Mouse (Mus musculus): ENCODE data around the gene Mad1l1. TPM values are rescaled to one million over a fixed set of nuclear protein-coding genes. Genes with fewer than 3 reads are reported as not detected.
"Not testable (repeated sequence)": the region's sequence is repeated elsewhere in the genome, so short reads cannot be mapped to it uniquely, and the experiment has no call there.

The Mad1l1 gene
- polyA plus RNA-seq, 1 experiment, result 19.7 TPM

DNA sequence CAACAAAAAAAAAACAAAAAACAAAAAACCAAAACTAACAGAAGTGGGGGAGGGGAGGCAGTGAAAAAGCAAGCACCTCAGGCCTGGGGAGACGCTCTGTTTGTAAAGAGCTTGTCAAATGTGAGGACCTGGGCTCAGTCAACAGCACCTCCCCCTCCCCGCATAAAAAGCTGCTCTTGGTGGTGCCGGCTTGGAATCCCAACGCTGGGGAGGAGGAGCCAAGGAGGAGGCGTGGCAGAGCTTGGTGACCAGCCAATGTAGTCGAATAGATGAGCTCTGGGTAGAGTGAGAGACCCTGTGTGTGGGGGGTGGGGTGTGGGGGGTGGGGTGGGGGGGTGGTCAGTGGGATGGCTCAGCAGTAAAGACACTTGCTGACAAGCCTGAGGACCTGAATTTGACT is 322.4 kb downstream of the Mad1l1 start:
- DNase-seq (ENCODE audit: low read depth, low spot score), result no peak
- 28% methylated on average over 6 of the region's 6 CpGs for WGBS

DNA sequence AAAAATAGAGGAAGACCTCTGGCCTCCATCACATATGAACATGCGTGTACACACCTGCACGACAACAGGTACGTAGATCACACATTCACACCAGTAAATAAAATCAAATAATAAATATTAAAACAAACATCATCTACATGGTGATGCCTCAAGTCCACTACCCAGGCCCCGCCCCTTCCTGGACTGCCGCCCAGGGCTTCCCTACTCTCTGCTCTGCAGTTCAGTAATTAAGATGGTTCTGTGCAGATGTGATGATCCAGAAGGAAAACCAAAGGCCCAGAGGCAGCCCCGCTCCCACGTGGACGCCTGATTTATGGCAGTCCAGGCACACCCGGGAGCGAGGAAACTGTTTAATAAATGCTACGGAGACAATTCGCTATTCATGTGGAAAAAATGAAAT is 323.0 kb downstream of the Mad1l1 start:
- 49% methylated on average over 12 of the region's 12 CpGs for WGBS
- DNase-seq (ENCODE audit: low read depth, low spot score), result not testable (repeated sequence)

DNA sequence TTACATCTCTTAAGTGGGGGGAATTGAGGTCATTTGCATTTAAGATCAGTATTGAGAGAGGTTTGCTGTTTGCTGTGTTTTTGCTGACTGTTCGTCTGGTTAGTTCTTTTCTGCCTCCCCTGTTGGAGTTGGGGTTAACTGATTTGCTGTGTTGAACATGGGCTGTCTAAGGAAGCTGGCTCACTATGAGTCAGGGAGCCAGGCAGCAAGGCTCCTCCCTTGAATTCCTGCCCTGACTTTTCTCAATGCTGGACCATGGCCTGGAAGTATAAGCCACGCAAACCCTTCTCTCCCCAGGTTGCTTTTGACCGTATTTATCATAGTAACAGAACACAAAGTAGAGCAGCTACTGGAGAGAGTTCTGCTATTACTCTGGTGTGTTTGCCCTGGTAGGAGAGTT is 329.8 kb downstream of the Mad1l1 start:
- DNase-seq (ENCODE audit: low read depth, low spot score), result no peak
- WGBS, result 89% methylated on average over 3 of the region's 3 CpGs

DNA sequence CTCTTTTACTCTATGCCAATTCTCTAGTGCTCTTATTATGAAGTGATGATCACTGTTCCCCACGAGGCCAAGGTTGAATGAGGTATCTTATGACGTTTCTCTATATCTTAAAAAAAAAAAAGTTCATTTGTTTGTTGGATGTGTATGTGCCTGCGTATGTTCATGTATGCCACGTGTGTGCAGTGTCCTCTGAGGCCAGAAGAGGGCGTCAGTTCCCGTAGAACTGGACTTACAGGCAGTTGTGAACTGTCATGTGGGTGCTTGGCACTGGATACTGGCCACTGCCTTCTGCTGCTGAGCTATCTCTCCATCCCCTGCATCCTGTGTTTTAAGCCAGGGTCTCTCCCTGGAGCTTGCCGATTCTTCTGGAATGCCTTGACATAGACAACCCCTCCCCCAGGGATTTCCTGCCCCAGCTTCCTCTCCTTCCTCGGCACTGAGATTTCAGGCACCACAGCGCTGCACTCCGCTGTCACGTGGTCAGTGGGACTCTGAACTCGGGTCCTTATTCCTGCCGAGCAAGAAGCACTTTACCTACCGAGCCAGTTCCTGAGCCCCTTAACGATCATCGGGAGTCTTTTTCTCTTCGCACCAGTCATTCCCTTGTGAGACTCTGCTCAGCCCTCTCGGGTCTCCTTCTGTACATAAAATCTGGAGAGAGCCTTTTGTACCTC is 336.1 kb downstream of the Mad1l1 start:
- DNase-seq (ENCODE audit: low read depth, low spot score), result no peak
- WGBS, result 28% methylated on average over 18 of the region's 18 CpGs

DNA sequence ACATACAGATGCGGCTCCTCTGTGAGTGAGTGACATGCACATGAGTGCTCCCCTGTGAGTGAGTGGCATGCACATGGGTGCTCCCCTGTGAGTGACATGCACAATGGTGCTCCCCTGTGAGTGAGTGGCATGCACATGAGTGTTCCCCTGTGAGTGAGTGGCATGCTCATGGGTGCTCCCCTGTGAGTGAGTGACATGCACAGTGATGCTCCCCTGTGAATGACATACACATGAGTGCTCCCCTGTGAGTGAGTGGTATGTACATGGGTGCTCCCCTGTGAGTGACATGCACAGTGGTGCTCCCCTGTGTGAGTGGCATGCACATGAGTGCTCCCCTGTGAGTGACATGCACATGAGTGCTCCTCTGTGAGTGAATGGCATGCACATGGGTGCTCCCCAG is 339.4 kb downstream of the Mad1l1 start:
- DNase-seq (ENCODE audit: low read depth, low spot score), result no peak
- WGBS, result 92% methylated on average over 1 of the region's 1 CpGs

DNA sequence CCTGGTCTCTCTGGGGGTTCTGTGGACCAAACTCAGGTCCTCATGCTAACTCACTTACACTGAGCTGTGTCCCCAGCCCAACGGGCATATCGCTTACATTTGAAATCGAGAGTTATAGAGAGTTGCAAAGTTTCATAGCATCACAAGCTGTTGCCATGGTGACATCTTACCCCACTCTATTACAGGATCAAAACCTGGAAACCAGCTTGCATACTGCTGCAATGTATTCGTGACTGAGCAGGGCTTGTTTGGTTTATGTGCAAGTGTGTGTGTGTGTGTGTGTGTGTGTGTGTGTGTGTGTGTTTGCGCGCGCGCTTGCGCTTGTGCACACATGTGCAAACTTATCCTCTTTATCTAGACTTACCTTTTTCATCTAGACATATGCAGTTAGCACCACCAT is 342.0 kb downstream of the Mad1l1 start:
- no peak for DNase-seq (ENCODE audit: low read depth, low spot score)
- 80% methylated on average over 9 of the region's 9 CpGs for WGBS

DNA sequence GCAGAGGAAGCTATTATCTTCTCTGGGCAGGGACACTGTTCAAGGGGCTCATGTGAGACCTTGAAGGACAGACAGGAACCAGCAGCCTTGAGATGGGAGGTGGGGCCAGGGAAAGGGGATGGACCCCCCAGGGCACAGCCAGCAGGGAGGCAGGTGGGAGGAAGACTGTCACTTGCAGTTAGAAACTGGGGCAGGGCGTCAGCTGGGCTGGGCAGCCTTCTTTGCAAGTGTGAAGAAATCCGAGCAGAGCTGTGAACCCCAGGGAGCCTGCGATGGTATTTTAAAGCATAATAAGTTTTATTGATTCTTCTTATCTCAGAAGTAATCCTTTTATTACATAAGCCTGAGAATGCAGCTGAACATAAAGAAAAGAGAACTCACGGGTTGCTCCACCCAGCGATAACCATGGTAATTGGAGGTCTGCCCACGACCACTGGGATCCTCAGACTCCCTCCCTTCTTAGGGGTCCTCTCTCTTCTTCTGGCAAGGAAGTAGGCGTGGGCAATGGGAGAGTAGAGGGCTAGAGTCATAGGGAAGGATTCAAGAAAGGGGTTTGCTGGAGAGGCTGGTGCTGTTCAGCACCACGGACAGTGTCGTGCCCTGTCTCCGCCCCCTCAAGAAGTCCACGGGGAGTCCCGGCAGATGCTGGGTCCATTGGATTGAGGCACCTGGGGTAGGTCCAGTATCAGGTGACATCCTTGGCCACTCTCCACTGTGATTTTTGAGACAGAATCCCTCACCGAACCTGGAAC is 342.7 kb downstream of the Mad1l1 start:
- no peak for DNase-seq (ENCODE audit: low read depth, low spot score)
- WGBS, result 7% methylated on average over 13 of the region's 13 CpGs

DNA sequence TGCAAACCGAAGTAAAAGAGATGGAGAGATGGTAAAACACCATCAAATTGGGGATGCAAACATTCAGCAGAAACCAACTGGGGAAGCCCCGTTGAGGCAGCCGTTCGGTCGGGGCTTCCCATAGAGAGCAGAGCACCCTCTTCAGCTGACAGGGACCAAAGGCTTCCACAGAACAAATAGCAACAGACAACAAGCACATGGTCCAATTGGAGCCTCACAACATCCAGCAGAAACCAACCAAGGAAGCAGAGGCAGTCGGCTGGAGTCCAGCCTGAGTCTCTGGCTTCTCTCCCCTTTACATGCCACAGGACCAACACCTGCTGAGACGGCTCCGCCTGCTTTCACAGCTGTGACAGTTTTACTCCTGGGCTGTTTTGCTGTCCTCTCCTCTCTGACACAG is 343.9 kb downstream of the Mad1l1 start:
- DNase-seq (ENCODE audit: low read depth, low spot score), result no peak
- WGBS, result 33% methylated on average over 8 of the region's 8 CpGs

DNA sequence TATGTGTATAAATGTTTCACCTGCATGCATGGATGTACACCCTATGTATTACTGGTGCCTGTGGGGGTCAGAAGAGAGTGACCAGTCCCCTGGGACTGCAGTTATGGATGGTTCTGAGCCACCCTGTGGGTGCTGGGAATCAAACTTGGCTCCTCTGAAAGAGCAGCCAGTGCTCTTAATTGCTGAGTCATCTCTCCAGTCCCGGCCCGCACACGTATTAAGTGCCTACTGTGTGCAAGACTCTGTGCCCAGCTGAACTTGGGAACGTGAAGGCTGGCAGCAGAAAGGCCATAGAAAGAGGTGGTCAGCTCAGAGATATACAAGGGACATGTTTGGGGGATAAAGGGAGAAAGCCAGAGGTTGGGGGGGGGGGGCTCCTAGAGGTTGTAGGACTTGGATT is 344.8 kb downstream of the Mad1l1 start:
- 60% methylated on average over 4 of the region's 4 CpGs for WGBS
- no peak for DNase-seq (ENCODE audit: low read depth, low spot score)

DNA sequence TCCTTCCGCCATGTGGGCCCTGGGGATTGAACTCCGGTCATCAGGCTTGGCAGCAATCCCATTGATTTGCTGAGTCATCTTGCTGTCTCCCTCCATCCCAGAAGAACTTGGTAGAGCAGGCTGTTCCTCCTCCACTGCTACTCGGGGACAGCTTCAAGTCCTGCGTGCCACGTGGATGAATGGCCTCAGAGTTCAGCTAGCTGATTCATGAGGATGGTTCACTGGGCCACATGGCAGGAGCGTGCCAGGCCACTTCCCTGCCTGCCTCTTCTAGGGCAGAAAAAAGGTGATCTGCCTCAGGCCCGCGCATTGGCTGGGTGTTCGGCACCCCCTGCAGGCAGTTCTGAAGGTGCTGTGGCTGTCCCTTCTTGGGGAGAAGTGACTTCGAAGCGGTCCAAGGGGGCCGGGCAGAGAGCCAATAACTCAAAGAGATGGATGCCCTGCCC is 351.1 kb downstream of the Mad1l1 start:
- no peak for DNase-seq (ENCODE audit: low read depth, low spot score)
- 32% methylated on average over 12 of the region's 12 CpGs for WGBS

DNA sequence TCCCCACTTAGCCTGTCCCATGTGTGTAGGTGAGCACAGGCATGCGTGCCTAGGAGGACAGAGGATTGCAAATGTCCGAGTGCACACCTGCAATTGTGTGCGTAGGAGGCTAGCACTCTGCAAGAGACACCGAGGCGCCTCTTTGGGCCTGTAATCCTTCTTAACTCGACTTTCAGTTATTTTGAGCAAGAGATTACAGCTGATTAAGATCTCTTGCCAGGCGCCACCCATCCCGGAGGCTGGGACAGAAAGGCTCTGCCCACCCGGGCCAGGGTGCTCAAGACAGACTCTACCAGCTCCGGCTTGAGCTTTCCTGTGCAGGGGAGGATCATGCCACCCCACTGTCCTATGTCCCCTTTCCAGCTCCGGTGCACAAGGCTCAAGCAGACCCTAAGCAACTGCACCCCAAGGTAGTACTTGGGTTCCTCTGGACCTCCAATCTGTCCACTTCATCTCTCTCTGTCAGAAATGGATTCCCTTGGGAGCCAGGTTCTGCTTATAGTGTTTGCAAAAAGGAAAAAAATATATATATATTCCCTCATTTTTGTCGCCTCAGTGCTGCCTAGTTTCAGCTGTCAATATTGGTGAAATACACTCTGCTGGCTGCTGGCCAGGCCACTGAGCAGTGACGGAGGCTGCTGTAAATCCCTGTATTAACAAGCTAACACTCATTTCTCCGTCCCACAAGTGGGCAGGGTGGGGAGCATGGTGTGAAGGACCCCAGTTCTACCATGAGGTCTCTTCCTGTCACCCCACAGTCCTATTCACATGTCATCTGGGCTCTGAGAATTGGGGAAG is 352.0 kb downstream of the Mad1l1 start:
- no peak for DNase-seq (ENCODE audit: low read depth, low spot score)
- 73% methylated on average over 14 of the region's 14 CpGs for WGBS

DNA sequence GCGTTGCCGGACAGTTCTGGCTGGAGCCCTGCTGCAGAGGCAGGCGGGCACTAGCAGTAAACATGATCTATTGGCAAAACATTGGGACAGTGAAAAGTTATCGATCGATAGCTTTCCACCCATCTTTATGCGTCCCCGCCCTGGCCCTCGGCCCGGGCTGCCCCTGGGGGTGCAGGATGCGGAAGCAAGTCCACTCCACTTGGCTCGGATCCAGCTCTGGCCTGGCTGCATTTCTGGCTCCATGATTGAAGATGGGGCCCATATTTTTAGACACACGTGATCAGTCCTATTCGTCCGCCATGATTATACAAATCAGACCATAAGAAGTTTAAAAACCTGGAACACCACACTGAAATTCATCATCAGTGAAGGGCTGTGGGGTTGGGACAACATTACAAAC is 355.8 kb downstream of the Mad1l1 start:
- DNase-seq (ENCODE audit: low read depth, low spot score), result no peak
- 69% methylated on average over 14 of the region's 14 CpGs for WGBS

DNA sequence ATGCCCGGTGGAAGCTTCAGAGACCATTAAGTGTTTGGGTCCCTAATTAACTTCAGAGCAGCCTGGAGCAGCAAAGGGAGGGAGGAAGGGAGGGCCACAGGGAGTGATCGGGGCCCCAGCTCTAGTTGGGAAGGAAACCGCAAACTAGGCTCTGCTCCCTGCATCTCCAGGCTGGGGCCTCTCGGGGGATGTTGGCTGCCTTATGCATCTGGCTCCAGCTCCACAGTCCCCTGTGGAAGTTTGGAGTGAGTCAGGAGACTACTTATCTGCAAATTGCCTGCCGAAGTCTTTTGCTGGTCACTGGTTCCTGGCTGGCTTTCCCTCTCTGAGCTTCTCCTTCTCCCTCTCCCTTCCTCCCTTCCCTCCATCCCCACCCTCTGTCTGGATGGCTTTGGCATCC is 357.0 kb downstream of the Mad1l1 start:
- no peak for DNase-seq (ENCODE audit: low read depth, low spot score)
- WGBS, result 49% methylated on average over 5 of the region's 5 CpGs

DNA sequence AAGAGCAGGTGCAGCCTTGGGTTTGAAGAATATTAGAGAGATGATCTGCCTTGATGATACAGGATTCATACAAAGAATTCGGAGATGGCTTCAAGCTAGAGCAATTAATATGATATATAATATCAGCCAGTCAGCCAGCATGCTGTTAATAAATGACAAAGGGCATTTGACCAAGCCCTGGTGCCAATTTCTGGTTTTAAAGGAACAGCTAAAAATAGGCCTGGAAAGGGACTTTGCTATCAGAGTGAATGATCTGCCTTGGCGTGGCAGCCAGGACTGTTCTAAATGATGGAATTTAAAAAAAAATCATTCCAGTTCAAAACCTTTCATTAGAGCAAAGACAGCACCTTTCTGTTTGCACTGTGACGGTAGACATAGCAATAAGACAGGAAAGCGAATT is 361.6 kb downstream of the Mad1l1 start:
- WGBS, result 68% methylated on average over 4 of the region's 4 CpGs
- DNase-seq (ENCODE audit: low read depth, low spot score), result no peak

Other genes starting within 250 kb of the Mad1l1 start
- gene Nudt1, start 104 bp upstream of the Mad1l1 start, polyA plus RNA-seq (2012; rRNA removed), result 18.9 and 20.9 TPM in 2 replicates
- gene Mrm2, start 10.3 kb upstream of the Mad1l1 start, polyA plus RNA-seq (2012; rRNA removed), result 7.6 and 8.3 TPM in 2 replicates
- 8.8 and 8.9 TPM in 2 replicates for gene Snx8, start 67.7 kb upstream of the Mad1l1 start, polyA plus RNA-seq (2012; rRNA removed)
- 85.5 and 96.5 TPM in 2 replicates for gene Eif3b, start 97.8 kb upstream of the Mad1l1 start, polyA plus RNA-seq (2012; rRNA removed)
- gene Gm4869, start 124.1 kb upstream of the Mad1l1 start, polyA plus RNA-seq (2012; rRNA removed), result 0.03 TPM in 1 of 2 replicates, not detected in the other
- 13.1 and 16.8 TPM in 2 replicates for gene Chst12, start 184.0 kb upstream of the Mad1l1 start, polyA plus RNA-seq (2012; rRNA removed)
- not detected in 2 replicates for gene Grifin, start 243.5 kb upstream of the Mad1l1 start, polyA plus RNA-seq (2012; rRNA removed)

Measured in large intestine, adult 2 months (tissue).